Mouse (Mus musculus): ENCODE data around the gene Tpbg.

DNA sequence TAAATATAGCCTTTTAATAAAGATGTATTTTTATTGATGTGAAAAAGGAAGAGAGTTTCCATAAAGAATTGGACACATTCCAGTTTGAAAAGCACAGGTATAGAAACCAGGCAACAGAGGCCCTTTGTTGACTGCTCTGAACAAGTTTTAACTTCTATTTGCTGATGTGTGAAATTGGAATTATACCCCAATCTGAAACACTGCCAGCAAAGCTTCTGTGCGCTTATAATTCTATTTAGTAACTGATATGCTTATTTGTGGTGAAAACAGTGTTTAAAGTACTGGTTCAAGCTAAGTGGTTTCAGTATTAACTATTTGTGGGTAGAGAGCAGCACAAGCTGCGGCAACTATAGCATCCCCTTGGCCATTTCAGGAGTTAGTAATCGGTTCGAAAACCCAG is 39.6 kb upstream of the Tpbg start:
- TF ChIP-seq CTCF (IDR thresholded peaks at IDR 0.05; ENCODE audit: low read depth) (no peak), EP300 (IDR thresholded peaks at IDR 0.05; ENCODE audit: low read depth) (no peak)

Measured in liver, postnatal 0 days (tissue).